Mouse (Mus musculus) testis, adult 2 months (tissue): ENCODE data around the gene Tmcc2.

ENCODE experiments used
- CTCF ChIP-seq: fragments of 200-500 bp; IDR thresholded peaks from 2 replicates; pipeline ENCODE4 v1.5.1; 2012; ENCODE audit warnings: low read depth, mild to moderate bottlenecking, inconsistent platforms, low read length, moderate library complexity; ENCODE audit not compliant: control insufficient read depth, insufficient read depth, insufficient replicate concordance
- POLR2A ChIP-seq: fragments of 200-500 bp; IDR thresholded peaks from 2 replicates; pipeline ENCODE4 v1.6.1; 2012; ENCODE audit warnings: low read depth, mild to moderate bottlenecking, inconsistent platforms, low read length, moderate library complexity; ENCODE audit not compliant: control insufficient read depth

GRCm38 (mm10) chr1:132420206-132420605 is 29.1 kb upstream of the Tmcc2 start:
- TF ChIP-seq POLR2A = no peak
- no peak for TF ChIP-seq CTCF
